In genomic region chr5:3646539-3646938, GRCm38 (mm10) we compare ENCODE assay signal across 9 mouse cellular contexts. TPM values are rescaled to one million over a fixed set of nuclear protein-coding genes. Genes with fewer than 3 reads are reported as not detected.
DNase-seq lines count a peak whose midpoint lies in the region; ATAC-seq lines count a peak whose summit lies in the region.
"Had no signal": no experiment of that assay in that cellular context is flagged by ENCODE, and none has a peak within 500 bp of the region (broad histone marks: within the 10 kb centered on the region; RNA-seq: fewer than 3 reads in every experiment).

No protein-coding gene starts in this region.

- peak overlapping the region; percentile 94 for H3K4me3 ChIP-seq in neural tube, embryonic 11.5 days (ENCODE audit: low read depth, low read length)
- peak overlapping the region; percentile 96 for H3K4me3 ChIP-seq in limb, embryonic 10.5 days
- peak overlapping the region; percentile 98 for H3K4me3 ChIP-seq in stomach, embryonic 14.5 days (ENCODE audit: low read depth, low read length)

- peak overlapping the region; percentile 61 for H3K4me2 ChIP-seq in neural tube, embryonic 11.5 days (ENCODE audit: low read depth)
- peak overlapping the region; percentile 72 for H3K4me2 ChIP-seq in stomach, embryonic 14.5 days (replicated peaks; ENCODE audit: low read depth, low read length)

- 33% methylated on average over 6 of the region's 6 CpGs for WGBS in neural tube, embryonic 11.5 days
- 37% methylated on average over 6 of the region's 6 CpGs for WGBS in limb, embryonic 10.5 days
- 23% methylated on average over 6 of the region's 6 CpGs for WGBS in stomach, embryonic 14.5 days

- H3K9ac ChIP-seq in neural tube, embryonic 11.5 days (ENCODE audit: low read length), result peak overlapping the region; percentile 88
- H3K9ac ChIP-seq in stomach, embryonic 14.5 days (replicated peaks; ENCODE audit: low read depth, low read length), result 0 out of 2 replicates have a peak overlapping the region, but pooled peaks have one; percentile 81

- no peak for ATAC-seq in neural tube, embryonic 11.5 days (ENCODE audit: insufficient read depth, low FRiP score, low TSS enrichment)
- peak; percentile 42; the same call in 1 of the 2 replicates for ATAC-seq in erythroid progenitor cell, adult 5-6 weeks (replicated peaks; ENCODE audit: low FRiP score, poor library complexity, severe bottlenecking)
- no peak for ATAC-seq in stomach, embryonic 14.5 days (ENCODE audit: insufficient number of reproducible peaks, insufficient read depth, low FRiP score, low read depth)

- H3K36me3 ChIP-seq in neural tube, embryonic 11.5 days (ENCODE audit: control insufficient read depth, insufficient read depth, low read length), result 0 out of 2 replicates have a peak, but pooled peaks cover 3% of the 10 kb centered on the region
- H3K36me3 ChIP-seq in limb, embryonic 10.5 days, result peaks cover 40% of the 10 kb centered on the region
- H3K36me3 ChIP-seq in stomach, embryonic 14.5 days (ENCODE audit: control insufficient read depth, insufficient read depth, low read length), result peaks cover 20% of the 10 kb centered on the region

- no peaks in the 10 kb centered on the region for H3K9me3 ChIP-seq in neural tube, embryonic 11.5 days (ENCODE audit: control insufficient read depth, low read length)
- no peaks in the 10 kb centered on the region for H3K9me3 ChIP-seq in limb, embryonic 10.5 days (replicated peaks)
- no peaks in the 10 kb centered on the region for H3K9me3 ChIP-seq in stomach, embryonic 14.5 days (ENCODE audit: control insufficient read depth, low read depth, low read length)

- no peak overlapping the region for H3K27ac ChIP-seq in neural tube, embryonic 11.5 days (ENCODE audit: low read depth, low read length)
- H3K27ac ChIP-seq in limb, embryonic 10.5 days, result peak overlapping the region; percentile 96
- no peak overlapping the region for H3K27ac ChIP-seq in stomach, embryonic 14.5 days (ENCODE audit: low read length)

- DNase-seq in neural tube, embryonic 11.5 days (ENCODE audit: low spot score), result no peak
- no peak for DNase-seq in neural tube, embryonic 10.5 days (ENCODE audit: extremely low spot score, low spot score)
- DNase-seq in limb, embryonic 10.5 days (ENCODE audit: low spot score), result no peak
- DNase-seq in gastrocnemius, adult 18-20 months (ENCODE audit: low spot score), result no peak
- no peak for DNase-seq in cerebellum, postnatal 4 days (ENCODE audit: low spot score in 2 of 2)
- DNase-seq in lung, postnatal 10 days, result no peak

- H3K27me3 ChIP-seq in neural tube, embryonic 11.5 days (ENCODE audit: control insufficient read depth, insufficient read depth, low read length), result no peaks in the 10 kb centered on the region
- no peaks in the 10 kb centered on the region for H3K27me3 ChIP-seq in limb, embryonic 10.5 days (ENCODE audit: low read depth, poor library complexity, severe bottlenecking)
- H3K27me3 ChIP-seq in stomach, embryonic 14.5 days (ENCODE audit: control insufficient read depth, insufficient read depth, low read length), result no peaks in the 10 kb centered on the region

- H3K4me1 ChIP-seq in neural tube, embryonic 11.5 days (ENCODE audit: control insufficient read depth, insufficient read depth, low read length), result 0 out of 2 replicates have a peak, but pooled peaks cover 4% of the 10 kb centered on the region
- peaks cover 16% of the 10 kb centered on the region for H3K4me1 ChIP-seq in limb, embryonic 10.5 days
- peaks cover 4% of the 10 kb centered on the region; the same call in 1 of the 2 replicates for H3K4me1 ChIP-seq in stomach, embryonic 14.5 days (ENCODE audit: control insufficient read depth, insufficient read depth, low read length)

RNA-seq across cellular contexts. Expression of gene Tmbim7, which starts 4.4 kb away (rescaled TPM):
- not detected in 2 replicates for polyA plus RNA-seq in neural tube, embryonic 11.5 days (2014; fragmentation: Nextera tagmentation; extraction: Ambion mirVana)
- not detected in 2 replicates for total RNA-seq in erythroid progenitor cell, adult 5-6 weeks (2015; ENCODE audit: low replicate concordance)
- total RNA-seq in erythroid progenitor cell, adult 5-6 weeks (2017; ENCODE audit: low replicate concordance), result not detected in 2 replicates
- polyA plus RNA-seq in limb, embryonic 10.5 days (2016; fragmentation: Nextera tagmentation; extraction: Ambion mirVana), result not detected in 2 replicates
- polyA plus RNA-seq in stomach, embryonic 14.5 days (2014; fragmentation: Nextera tagmentation; extraction: Ambion mirVana), result not detected in 2 replicates
- not detected for total RNA-seq in gastrocnemius, adult 18-20 months (2021)
- total RNA-seq: neutrophil, adult 5-6 weeks had no signal

RNA-seq across cellular contexts. Expression of gene Gatad1, which starts 10.4 kb away (rescaled TPM):
- 73.1 and 77.4 TPM in 2 replicates for polyA plus RNA-seq in neural tube, embryonic 11.5 days (2014; fragmentation: Nextera tagmentation; extraction: Ambion mirVana)
- total RNA-seq in erythroid progenitor cell, adult 5-6 weeks (2015; ENCODE audit: low replicate concordance), result 67.4 and 171 TPM in 2 replicates
- 86.9 and 115 TPM in 2 replicates for total RNA-seq in erythroid progenitor cell, adult 5-6 weeks (2017; ENCODE audit: low replicate concordance)
- 66.9 and 68.7 TPM in 2 replicates for polyA plus RNA-seq in limb, embryonic 10.5 days (2016; fragmentation: Nextera tagmentation; extraction: Ambion mirVana)
- polyA plus RNA-seq in stomach, embryonic 14.5 days (2014; fragmentation: Nextera tagmentation; extraction: Ambion mirVana), result 73.9 and 76.3 TPM in 2 replicates
- 10 to 100 TPM; 87.4 to 99.2 TPM for total RNA-seq in gastrocnemius, adult 18-20 months (2021)

RNA-seq across cellular contexts. Expression of gene Rbm48, which starts 50.2 kb away (rescaled TPM):
- 12.9 and 16.4 TPM in 2 replicates for polyA plus RNA-seq in neural tube, embryonic 11.5 days (2014; fragmentation: Nextera tagmentation; extraction: Ambion mirVana)
- total RNA-seq in erythroid progenitor cell, adult 5-6 weeks (2015; ENCODE audit: low replicate concordance), result 3.4 and 13.0 TPM in 2 replicates
- 10.3 and 14.9 TPM in 2 replicates for total RNA-seq in erythroid progenitor cell, adult 5-6 weeks (2017; ENCODE audit: low replicate concordance)
- polyA plus RNA-seq in limb, embryonic 10.5 days (2016; fragmentation: Nextera tagmentation; extraction: Ambion mirVana), result 13.4 and 15.2 TPM in 2 replicates
- polyA plus RNA-seq in stomach, embryonic 14.5 days (2014; fragmentation: Nextera tagmentation; extraction: Ambion mirVana), result 16.9 and 17.3 TPM in 2 replicates
- 1 to 10 TPM; 5.0 to 5.5 TPM for total RNA-seq in gastrocnemius, adult 18-20 months (2021)

RNA-seq across cellular contexts. Expression of gene Pex1, which starts 50.7 kb away (rescaled TPM):
- polyA plus RNA-seq in neural tube, embryonic 11.5 days (2014; fragmentation: Nextera tagmentation; extraction: Ambion mirVana), result 14.7 and 17.0 TPM in 2 replicates
- total RNA-seq in erythroid progenitor cell, adult 5-6 weeks (2015; ENCODE audit: low replicate concordance), result 0.36 and 4.6 TPM in 2 replicates
- 0.23 and 9.2 TPM in 2 replicates for total RNA-seq in erythroid progenitor cell, adult 5-6 weeks (2017; ENCODE audit: low replicate concordance)
- polyA plus RNA-seq in limb, embryonic 10.5 days (2016; fragmentation: Nextera tagmentation; extraction: Ambion mirVana), result 14.6 and 17.2 TPM in 2 replicates
- 19.2 and 19.8 TPM in 2 replicates for polyA plus RNA-seq in stomach, embryonic 14.5 days (2014; fragmentation: Nextera tagmentation; extraction: Ambion mirVana)
- total RNA-seq in gastrocnemius, adult 18-20 months (2021), result 1 to 10 TPM; 5.5 to 6.8 TPM
